Mouse (Mus musculus): ENCODE data around the gene Pfn2. TPM values are rescaled to one million over a fixed set of nuclear protein-coding genes. Genes with fewer than 3 reads are reported as not detected.

The Pfn2 gene
- polyA plus RNA-seq (2012), result not detected in 2 replicates

DNA sequence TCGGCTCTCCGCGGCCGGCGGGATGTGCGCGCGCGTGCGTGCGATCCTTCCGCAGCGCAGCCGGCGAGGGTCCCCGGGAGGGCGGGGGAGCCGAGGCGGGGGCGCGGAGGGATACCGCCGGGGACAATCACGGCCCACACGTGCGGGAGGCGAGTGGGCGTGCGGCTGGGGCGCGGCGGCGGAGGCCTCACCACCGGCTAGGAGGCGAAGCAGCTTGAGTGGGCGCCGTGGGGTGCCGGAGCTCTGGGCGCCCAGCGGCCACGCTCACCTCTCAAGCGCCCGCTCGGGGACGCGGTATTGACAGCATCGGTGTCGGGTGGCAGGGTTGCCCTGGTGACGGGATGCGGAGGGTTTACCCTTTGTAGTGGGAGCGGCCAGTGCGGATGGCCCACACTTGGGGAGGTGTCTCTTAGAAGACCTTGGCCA lies at the start of gene Pfn2:
Pfn2 (minus strand) TSS at position 320 of the 426 bp plus-strand sequence.
- TF ChIP-seq GATA1 (IDR thresholded peaks at IDR 0.05; ENCODE audit: low read length), result no peak

- no peak for TF ChIP-seq GATA1 (IDR thresholded peaks at IDR 0.05; ENCODE audit: low read length)
Measured at GRCm38 (mm10) chr3:57882945-57883344, 35.1 kb upstream of the Pfn2 start.

DNA sequence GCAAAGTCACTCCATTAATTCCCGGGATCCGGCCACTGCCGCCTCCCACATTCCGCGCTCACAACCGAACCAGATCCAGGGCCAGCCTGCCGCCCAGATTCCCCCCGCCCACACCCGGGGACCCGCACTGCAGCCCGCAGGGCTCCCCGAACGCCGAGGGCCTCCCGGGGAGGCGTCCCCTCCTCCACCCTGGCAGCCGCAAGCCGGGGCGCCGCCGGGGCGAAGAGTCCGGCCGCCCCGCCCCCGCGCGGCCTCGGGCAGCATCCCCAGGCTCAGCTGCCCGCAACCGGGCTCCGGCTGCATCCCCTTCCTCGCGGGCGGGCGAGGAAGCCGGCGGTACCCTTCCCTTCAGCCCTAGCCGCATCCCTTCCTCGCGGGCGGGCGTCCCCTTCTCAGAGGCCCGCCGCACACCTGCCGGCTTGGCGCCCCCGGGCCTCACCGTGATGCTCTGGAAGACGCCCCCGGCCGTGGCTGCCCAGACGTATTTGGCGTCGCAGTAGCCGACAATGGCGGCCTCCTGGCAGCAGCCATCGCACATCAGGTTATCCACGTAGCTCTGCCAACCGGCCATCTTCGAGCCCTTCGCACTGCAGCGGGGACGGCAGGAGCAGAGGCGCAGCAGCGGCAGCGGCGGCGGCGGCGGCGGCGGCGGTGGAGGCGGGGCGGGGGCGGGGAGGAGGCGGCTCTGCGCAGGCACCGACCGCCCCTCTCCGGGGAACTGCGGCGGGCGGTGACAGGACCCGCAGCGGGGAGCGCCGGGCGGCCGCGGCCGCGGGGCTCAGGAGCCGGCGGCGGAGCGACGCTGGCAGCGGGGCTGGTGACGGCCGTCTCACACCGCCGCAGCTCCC lies 743 bp downstream of the Pfn2 start:
- no peak for TF ChIP-seq GATA1 (IDR thresholded peaks at IDR 0.05; ENCODE audit: low read length)

DNA sequence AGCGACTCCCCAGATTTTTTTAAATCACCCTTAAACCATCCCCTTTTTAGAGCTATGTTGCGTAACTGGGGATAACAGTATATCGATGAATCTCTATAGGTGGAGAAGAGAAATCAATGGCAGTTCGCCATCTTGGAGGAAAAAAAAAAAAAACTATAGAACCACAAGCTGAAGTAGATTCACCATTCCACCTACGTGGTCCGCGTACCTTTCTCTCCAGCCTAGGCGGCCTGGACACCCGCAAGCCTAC lies 1.3 kb downstream of the Pfn2 start:
- TF ChIP-seq GATA1 (IDR thresholded peaks at IDR 0.05; ENCODE audit: low read length), result no peak

GRCm38 (mm10) chr3:57845786-57846661 lies 1.9 kb downstream of the Pfn2 start:
- no peak for TF ChIP-seq GATA1 (IDR thresholded peaks at IDR 0.05; ENCODE audit: low read length)

- no peak for TF ChIP-seq GATA1 (IDR thresholded peaks at IDR 0.05; ENCODE audit: low read length)
Measured at GRCm38 (mm10) chr3:57843775-57844174, 4.1 kb downstream of the Pfn2 start.

DNA sequence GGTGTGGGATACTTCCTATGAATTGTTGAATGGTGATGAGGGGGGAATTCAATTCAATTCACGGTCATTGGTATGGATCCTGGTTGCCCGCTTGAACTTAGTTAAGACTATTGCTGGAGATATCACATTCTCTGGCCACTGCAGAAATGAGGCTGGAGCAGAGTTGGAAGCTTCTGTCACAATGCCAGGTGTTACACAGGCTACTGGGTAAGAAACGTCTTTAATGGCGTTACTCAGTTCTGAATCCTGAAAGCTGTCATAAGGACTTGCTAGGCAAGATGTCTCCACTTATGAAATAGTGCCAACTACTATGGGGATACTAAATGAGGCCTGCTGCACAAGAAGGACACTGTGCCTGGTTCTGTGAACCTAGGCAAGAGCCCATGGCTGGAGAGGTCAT lies 11.0 kb downstream of the Pfn2 start:
- TF ChIP-seq GATA1 (IDR thresholded peaks at IDR 0.05; ENCODE audit: low read length), result no peak

DNA sequence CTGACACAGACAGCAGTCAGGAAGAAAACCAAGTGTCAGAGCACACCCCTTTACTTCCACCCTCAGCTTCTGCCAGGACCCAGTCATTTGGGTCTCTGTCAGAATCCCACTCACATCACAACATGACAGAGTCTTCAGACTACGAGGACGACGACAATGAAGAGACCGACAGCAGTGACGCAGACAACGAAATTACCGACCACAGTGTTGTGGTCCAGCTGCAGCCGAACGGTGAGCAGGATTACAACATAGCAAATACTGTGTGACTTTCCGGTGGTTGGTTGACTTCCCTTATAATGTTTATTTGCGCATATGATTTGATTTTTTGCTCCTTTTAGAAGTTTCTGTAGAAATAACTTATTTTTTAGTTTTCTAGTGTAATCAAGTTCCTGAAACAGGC lies 14.3 kb downstream of the Pfn2 start:
- no peak for TF ChIP-seq GATA1 (IDR thresholded peaks at IDR 0.05; ENCODE audit: low read length)

- TF ChIP-seq GATA1 (IDR thresholded peaks at IDR 0.05; ENCODE audit: low read length), result no peak
Measured at GRCm38 (mm10) chr3:57825866-57826265, 22.0 kb downstream of the Pfn2 start.

DNA sequence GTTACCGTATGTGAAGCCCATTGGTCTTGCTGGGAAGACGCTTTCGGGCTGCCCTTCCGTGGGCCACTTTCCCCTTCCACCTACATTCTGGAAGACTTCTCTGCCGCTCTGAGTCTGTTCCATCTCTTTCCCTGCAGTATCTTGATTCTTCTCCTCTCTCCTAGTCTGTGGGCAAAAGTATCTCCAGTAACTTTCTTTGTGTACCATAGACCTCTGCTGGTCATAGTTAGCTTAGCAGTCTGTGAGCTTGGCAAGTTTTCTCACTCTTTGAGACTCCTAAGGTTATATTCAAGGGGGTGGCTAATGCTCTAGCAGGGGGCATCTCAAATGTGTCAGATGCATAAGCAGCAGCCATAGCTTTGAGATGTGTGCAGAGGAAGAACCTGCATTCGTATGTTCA lies 32.4 kb downstream of the Pfn2 start:
- no peak for TF ChIP-seq GATA1 (IDR thresholded peaks at IDR 0.05; ENCODE audit: low read length)

Other genes starting within 250 kb of the Pfn2 start
- gene Commd2, start 196.4 kb downstream of the Pfn2 start, polyA plus RNA-seq (2012), result 24.9 and 40.5 TPM in 2 replicates
- gene Ankub1, start 155.3 kb downstream of the Pfn2 start, polyA plus RNA-seq (2012), result not detected in 2 replicates
- 0.10 and 0.22 TPM in 2 replicates for gene Rnf13, start 112.0 kb downstream of the Pfn2 start, polyA plus RNA-seq (2012)